Mouse (Mus musculus) forebrain, postnatal 0 days (tissue): ENCODE measurements around the gene Defb3. TPM values are rescaled to one million over a fixed set of nuclear protein-coding genes. Genes with fewer than 3 reads are reported as not detected.
A peak's percentile ranks its signal among the peaks of the same experiment; 100 is the strongest.
"Not testable (repeated sequence)": the region's sequence is repeated elsewhere in the genome, so short reads cannot be mapped to it uniquely, and the experiment has no call there.

ENCODE experiments used
- ATAC-seq: fragments of 200-750 bp; cut with Nextera tagmentation; 2 replicates; pipeline ENCODE4 v1.8.0; 2017; ENCODE audit warnings: mild to moderate bottlenecking, moderate library complexity
- DNase-seq: peaks from one replicate; pipeline ENCODE4 v3.0.0-alpha.2; 2015
- H3K27ac ChIP-seq: fragments of 300-500 bp; sonication (generic); 2 replicates; pipeline ENCODE4 v1.5.1; 2014; ENCODE audit warnings: low read depth, mild to moderate bottlenecking, antibody characterized with exemption, low read length, moderate library complexity, mixed read lengths
- H3K27me3 ChIP-seq: fragments of 300-500 bp; sonication (generic); 2 replicates; pipeline ENCODE4 v1.6.1; 2014; ENCODE audit warnings: mild to moderate bottlenecking, low read length, mixed read lengths; ENCODE audit not compliant: insufficient read depth
- H3K36me3 ChIP-seq: fragments of 300-500 bp; sonication (generic); 2 replicates; pipeline ENCODE4 v1.6.1; 2014; ENCODE audit warnings: mild to moderate bottlenecking, moderate library complexity; ENCODE audit not compliant: insufficient read depth
- H3K4me1 ChIP-seq: fragments of 300-500 bp; sonication (generic); 2 replicates; pipeline ENCODE4 v1.6.1; 2014; ENCODE audit warnings: antibody characterized with exemption; ENCODE audit not compliant: insufficient read depth
- H3K4me2 ChIP-seq: fragments of 300-500 bp; sonication (generic); 2 replicates; pipeline ENCODE4 v1.6.1; 2014; ENCODE audit warnings: low read depth, mild to moderate bottlenecking, moderate library complexity
- H3K4me3 ChIP-seq: fragments of 300-500 bp; sonication (generic); 2 replicates; pipeline ENCODE4 v1.5.1; 2014; ENCODE audit warnings: low read depth, low read length, mixed read lengths
- H3K9ac ChIP-seq: fragments of 300-500 bp; sonication (generic); 2 replicates; pipeline ENCODE4 v1.6.1; 2014; ENCODE audit warnings: mild to moderate bottlenecking
- H3K9me3 ChIP-seq: fragments of 300-500 bp; sonication (generic); 2 replicates; pipeline ENCODE4 v1.6.1; 2016; ENCODE audit warnings: low read length
- CTCF ChIP-seq: sonication (generic); IDR thresholded peaks from 2 replicates; pipeline ENCODE4 v1.5.1; 2016; ENCODE audit warnings: antibody characterized with exemption, control low read depth, low read depth
- WGBS: fragments of 180-500 bp; shearing (Covaris S2); extraction: QIAGEN DNeasy Blood & Tissue Kit; methylation state at CpG from one replicate; pipeline ENCODE4 v1.1.7; 2014; 5-methylcytosine and 5-hydroxymethylcytosine counted together
- polyA plus RNA-seq: library from polyadenylated mRNA; unstranded; fragments of >200 nt; fragmentation: Nextera tagmentation; extraction: Ambion mirVana; gene quantifications from 2 replicates; pipeline ENCODE4 v1.2.1, GENCODE M21; 2015
- total RNA-seq: library from RNA; depleted of rRNA; stranded (reverse); fragments of >200 nt; gene quantifications from 2 replicates; pipeline ENCODE4 v1.2.3, GENCODE M21; 2014; rRNA removed

Gene Defb3
- total RNA-seq (not detected in 2 replicates), polyA plus RNA-seq (not detected in 2 replicates)

DNA sequence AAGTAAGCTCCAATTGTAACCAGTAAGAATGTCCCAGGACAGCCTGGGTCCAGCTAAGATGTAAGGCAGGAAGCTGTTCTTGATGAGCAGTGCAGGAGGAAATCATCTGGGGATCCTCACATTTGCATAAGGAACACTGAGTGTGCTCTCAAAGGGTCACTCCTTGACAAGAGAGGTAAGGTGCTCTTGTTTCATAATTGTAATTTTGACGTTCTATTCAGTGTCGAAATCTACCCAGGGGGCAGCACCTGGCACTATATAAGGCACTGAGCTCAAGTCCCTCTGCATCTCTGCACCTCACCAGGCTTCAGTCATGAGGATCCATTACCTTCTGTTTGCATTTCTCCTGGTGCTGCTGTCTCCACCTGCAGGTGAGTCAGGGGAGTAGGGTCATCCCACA, at the start of gene Defb3:
Defb3 (plus strand) TSS at position 301 of the 400 bp plus-strand sequence.
- H3K4me1 ChIP-seq, DNase-seq, H3K36me3 ChIP-seq, H3K9me3 ChIP-seq, ATAC-seq, H3K27me3 ChIP-seq, H3K27ac ChIP-seq, H3K4me3 ChIP-seq, H3K9ac ChIP-seq, H3K4me2 ChIP-seq: not testable (repeated sequence)
- WGBS, result 33% methylated on average over 2 of the region's 2 CpGs

DNA sequence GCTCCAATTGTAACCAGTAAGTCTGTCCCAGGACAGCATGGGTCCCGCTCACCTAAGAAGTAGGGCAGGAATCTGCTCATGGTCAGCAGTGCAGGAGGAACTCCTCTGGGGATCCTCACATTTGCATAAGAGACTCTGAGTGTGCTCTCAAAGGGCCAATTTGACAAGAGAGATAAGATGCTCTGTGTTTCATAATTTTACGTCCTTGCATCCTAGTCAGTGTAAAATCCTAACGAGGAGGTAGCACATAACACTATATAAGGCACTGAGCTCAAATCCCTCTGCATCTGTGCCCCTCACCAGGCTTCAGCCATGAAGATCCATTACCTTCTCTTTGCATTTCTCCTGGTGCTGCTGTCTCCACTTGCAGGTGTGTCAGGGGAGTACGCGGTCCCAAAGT, 45.9 kb upstream of the Defb3 start, which contains the start of gene Defb5:
Defb5 (plus strand) TSS at position 301 of the 400 bp plus-strand sequence.
- H3K4me2 ChIP-seq, result no peak within 1 kb of the TSS
- WGBS, result 94% methylated on average over 5 of the region's 5 CpGs

DNA sequence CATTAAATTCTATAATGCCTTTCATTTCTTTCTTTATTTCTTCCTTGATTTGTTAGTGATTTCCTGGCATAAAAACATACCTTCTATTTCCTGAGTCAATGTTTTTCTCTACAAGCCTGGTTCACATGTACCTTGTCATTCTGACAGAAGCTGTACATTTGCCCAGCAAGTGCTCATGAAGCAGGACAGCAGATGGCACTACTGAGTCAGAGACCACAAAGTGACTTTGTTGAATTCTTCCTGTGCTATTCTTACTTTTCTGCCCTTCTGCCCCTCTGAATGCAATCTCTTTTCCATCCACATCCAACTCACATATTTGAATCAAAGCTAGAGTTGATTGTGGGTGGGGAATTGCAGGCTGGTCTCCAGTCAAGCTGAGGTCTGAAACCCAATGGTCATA, 35.0 kb upstream of the Defb3 start:
- Histone ChIP-seq H3K9me3 (0 out of 2 replicates have a peak, but pooled peaks cover 1% of the 10 kb centered on the region), H3K9ac (no peak overlapping the region), H3K36me3 (no peaks in the 10 kb centered on the region), H3K4me1 (no peaks in the 10 kb centered on the region), H3K4me2 (no peak overlapping the region), H3K4me3 (no peak overlapping the region), H3K27me3 (no peaks in the 10 kb centered on the region), H3K27ac (no peak overlapping the region)
- no peak for ATAC-seq
- DNase-seq, result no peak
- no peak for TF ChIP-seq CTCF

More for the DNA sequence above, 45.9 kb upstream of the Defb3 start, which contains the start of gene Defb5:
- no peak for TF ChIP-seq CTCF
- ATAC-seq, result no peak
- H3K4me3 ChIP-seq, result no peak within 1 kb of the TSS
- no peaks in the 10 kb centered on the region for H3K27me3 ChIP-seq
- H3K9ac ChIP-seq, result no peak within 1 kb of the TSS
- H3K36me3 ChIP-seq, result no peaks in the 10 kb centered on the region
- H3K4me1 ChIP-seq, result no peaks in the 10 kb centered on the region
- no peak for DNase-seq
- H3K9me3 ChIP-seq, result 0 out of 2 replicates have a peak, but pooled peaks cover 4% of the 10 kb centered on the region
- H3K27ac ChIP-seq, result no peak within 1 kb of the TSS

DNA sequence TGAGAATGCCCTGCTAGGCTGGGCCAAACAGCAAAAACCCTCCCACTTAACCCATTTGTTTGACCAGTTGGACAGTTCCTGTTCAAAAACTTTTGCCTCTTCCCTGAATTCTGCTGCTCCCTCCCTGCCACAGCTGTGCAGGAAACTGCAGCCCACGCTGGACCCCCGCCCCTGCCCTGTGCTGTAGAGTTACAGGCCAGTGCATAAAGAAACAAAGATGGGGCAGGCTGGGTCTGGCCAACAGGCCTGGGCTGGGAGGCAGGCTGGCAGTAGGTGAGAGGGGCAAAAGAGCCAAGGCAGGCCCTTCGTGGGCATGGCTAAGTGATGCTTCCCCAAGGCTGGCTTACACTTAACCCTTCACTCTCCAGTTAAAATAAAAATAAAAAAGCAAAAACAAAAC, 33.5 kb upstream of the Defb3 start:
- no peak for DNase-seq
- H3K9me3 ChIP-seq, result no peaks in the 10 kb centered on the region
- WGBS, result 52% methylated on average over 3 of the region's 3 CpGs

DNA sequence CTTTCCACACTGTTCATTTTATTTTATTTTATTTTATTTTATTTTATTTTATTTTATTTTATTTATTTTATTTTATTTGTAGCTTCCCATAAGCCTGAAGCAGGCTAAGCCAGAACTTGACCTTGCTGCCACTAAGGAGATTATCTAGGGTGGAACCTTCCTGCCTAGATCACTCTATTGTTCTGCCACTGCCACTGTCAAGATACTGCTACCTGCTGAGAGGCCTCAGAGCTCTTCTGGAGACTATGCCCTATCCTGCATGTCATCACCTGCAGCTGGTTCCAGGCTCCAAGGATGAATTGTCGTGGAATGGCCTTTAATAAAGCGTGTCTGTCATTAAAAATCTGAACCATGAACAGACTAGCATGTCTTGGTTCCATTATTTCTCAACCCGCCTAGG, 5.2 kb downstream of the Defb3 start:
- H3K27me3 ChIP-seq, H3K9me3 ChIP-seq, H3K27ac ChIP-seq, H3K9ac ChIP-seq, H3K4me1 ChIP-seq, ATAC-seq, H3K4me3 ChIP-seq, DNase-seq, H3K36me3 ChIP-seq, H3K4me2 ChIP-seq: not testable (repeated sequence)
- 60% methylated on average over 3 of the region's 3 CpGs for WGBS

More for the DNA sequence above, 33.5 kb upstream of the Defb3 start:
- ATAC-seq, result no peak
- Histone ChIP-seq H3K4me3 (no peak overlapping the region), H3K4me2 (no peak overlapping the region), H3K27ac (no peak overlapping the region), H3K9ac (no peak overlapping the region), H3K4me1 (no peaks in the 10 kb centered on the region), H3K27me3 (no peaks in the 10 kb centered on the region), H3K36me3 (no peaks in the 10 kb centered on the region)
- TF ChIP-seq CTCF, result no peak

DNA sequence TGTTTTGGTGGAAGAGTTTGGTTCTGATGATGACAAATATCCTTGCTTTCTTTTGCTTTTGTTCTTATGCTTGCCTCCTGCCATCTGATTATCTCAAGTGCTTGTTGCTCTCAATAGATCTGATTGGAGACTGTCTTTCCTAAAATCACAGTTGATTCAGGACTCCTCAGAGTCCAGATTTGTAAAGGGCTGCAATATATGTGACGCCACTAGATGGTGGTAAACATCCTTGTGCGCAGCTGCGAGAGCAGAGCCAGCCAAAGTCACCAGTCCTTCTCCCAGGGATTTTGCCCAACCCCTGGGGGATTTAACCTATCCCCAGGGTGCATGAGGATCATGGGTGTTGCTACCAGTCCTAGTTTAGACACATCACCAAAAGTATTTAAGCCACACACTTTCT, 38.7 kb downstream of the Defb3 start:
- DNase-seq (peak; percentile 1), ATAC-seq (no peak)
- Histone ChIP-seq H3K27me3 (no peaks in the 10 kb centered on the region), H3K27ac (no peak overlapping the region), H3K9ac (no peak overlapping the region), H3K4me2 (no peak overlapping the region), H3K36me3 (no peaks in the 10 kb centered on the region), H3K4me3 (no peak overlapping the region), H3K4me1 (no peaks in the 10 kb centered on the region), H3K9me3 (no peaks in the 10 kb centered on the region)
- WGBS, result 12% methylated on average over 3 of the region's 3 CpGs
- peak; percentile 53 for TF ChIP-seq CTCF

Other genes starting within 250 kb of the Defb3 start
- gene Defb39, start 228.6 kb upstream of the Defb3 start, total RNA-seq, result not detected in 2 replicates
- not detected in 2 replicates for gene Defb39, start 228.6 kb upstream of the Defb3 start, polyA plus RNA-seq
- not detected in 2 replicates for gene Defb12, start 178.5 kb upstream of the Defb3 start, total RNA-seq
- gene Defb12, start 178.5 kb upstream of the Defb3 start, polyA plus RNA-seq, result not detected in 2 replicates
- not detected in 2 replicates for gene Defb34, start 169.6 kb upstream of the Defb3 start, total RNA-seq
- not detected in 2 replicates for gene Defb34, start 169.6 kb upstream of the Defb3 start, polyA plus RNA-seq
- not detected in 2 replicates for gene Gm45826, start 152.6 kb upstream of the Defb3 start, total RNA-seq
- not detected in 2 replicates for gene Gm45826, start 152.6 kb upstream of the Defb3 start, polyA plus RNA-seq
- gene Defb14, start 99.0 kb upstream of the Defb3 start, total RNA-seq, result not detected in 2 replicates
- gene Defb14, start 99.0 kb upstream of the Defb3 start, polyA plus RNA-seq, result not detected in 2 replicates
- not detected in 2 replicates for gene Defb4, start 94.7 kb upstream of the Defb3 start, total RNA-seq
- not detected in 2 replicates for gene Defb4, start 94.7 kb upstream of the Defb3 start, polyA plus RNA-seq
- not detected in 2 replicates for gene Defb6, start 67.9 kb upstream of the Defb3 start, total RNA-seq
- not detected in 2 replicates for gene Defb6, start 67.9 kb upstream of the Defb3 start, polyA plus RNA-seq
- not detected in 2 replicates for gene Defb46, start 53.4 kb upstream of the Defb3 start, total RNA-seq
- gene Defb46, start 53.4 kb upstream of the Defb3 start, polyA plus RNA-seq, result not detected in 2 replicates
- gene Defb5, start 45.8 kb upstream of the Defb3 start, total RNA-seq, result not detected in 2 replicates
- gene Defb5, start 45.8 kb upstream of the Defb3 start, polyA plus RNA-seq, result not detected in 2 replicates
- not detected in 2 replicates for gene Defb8, start 154.2 kb downstream of the Defb3 start, total RNA-seq
- not detected in 2 replicates for gene Defb8, start 154.2 kb downstream of the Defb3 start, polyA plus RNA-seq
- gene Defb7, start 201.7 kb downstream of the Defb3 start, total RNA-seq, result not detected in 2 replicates
- not detected in 2 replicates for gene Defb7, start 201.7 kb downstream of the Defb3 start, polyA plus RNA-seq